Mouse (Mus musculus) liver, embryonic 18 days (tissue): ENCODE results near the gene Slfn1. TPM values are rescaled to one million over a fixed set of nuclear protein-coding genes. Genes with fewer than 3 reads are reported as not detected.

ENCODE experiments used
- polyA plus RNA-seq: library from polyadenylated mRNA; depleted of rRNA; stranded (reverse); fragments of >200 nt; gene quantifications from 2 replicates; pipeline ENCODE4 v1.2.3, GENCODE M21; 2012; rRNA removed

The Slfn1 gene
- polyA plus RNA-seq = 6.7 and 7.1 TPM in 2 replicates

GRCm38 (mm10) chr11:83116597-83117227, at the start of gene Slfn1:
TSS of gene Slfn1 (plus strand) at chr11:83116849.

Other genes with a start within 250 kb of the Slfn1 start
- 12.2 and 13.8 TPM in 2 replicates for gene Rffl, start 245.6 kb upstream of the Slfn1 start, polyA plus RNA-seq
- 3.4 TPM in 2 replicates for gene Rad51d, start 226.2 kb upstream of the Slfn1 start, polyA plus RNA-seq
- gene Fndc8, start 224.7 kb upstream of the Slfn1 start, polyA plus RNA-seq = 0.15 and 0.18 TPM in 2 replicates
- 16.0 and 19.2 TPM in 2 replicates for gene Nle1, start 208.4 kb upstream of the Slfn1 start, polyA plus RNA-seq
- gene Unc45b, start 206.3 kb upstream of the Slfn1 start, polyA plus RNA-seq = 0.72 and 0.78 TPM in 2 replicates
- gene Slfn5, start 165.5 kb upstream of the Slfn1 start, polyA plus RNA-seq = 4.9 and 5.2 TPM in 2 replicates
- gene Slfn9, start 125.0 kb upstream of the Slfn1 start, polyA plus RNA-seq = 1.9 and 2.2 TPM in 2 replicates
- 1.8 and 2.0 TPM in 2 replicates for gene Slfn8, start 96.0 kb upstream of the Slfn1 start, polyA plus RNA-seq
- gene Slfn2, start 51.7 kb upstream of the Slfn1 start, polyA plus RNA-seq = 18.0 and 19.1 TPM in 2 replicates
- 22.5 and 26.4 TPM in 2 replicates for gene Slfn4, start 58.3 kb downstream of the Slfn1 start, polyA plus RNA-seq
- 1.6 and 1.8 TPM in 2 replicates for gene Slfn3, start 74.5 kb downstream of the Slfn1 start, polyA plus RNA-seq
- 10.2 and 11.4 TPM in 2 replicates for gene Slfn14, start 169.9 kb downstream of the Slfn1 start, polyA plus RNA-seq
- 10.6 and 11.5 TPM in 2 replicates for gene Ap2b1, start 182.2 kb downstream of the Slfn1 start, polyA plus RNA-seq
- gene Pex12, start 185.7 kb downstream of the Slfn1 start, polyA plus RNA-seq = 4.5 and 4.9 TPM in 2 replicates